Mouse (Mus musculus) adrenal gland, adult (tissue): ENCODE results near the gene Zfp462.
A peak's percentile ranks its signal among the peaks of the same experiment; 100 is the strongest.

ENCODE experiments used
- DNase-seq, 2 experiments: peaks; one replicate each; pipeline ENCODE4 v3.0.0; 2022 to 2023; ENCODE audit warnings: low spot score in 1 of 2; ENCODE audit not compliant: inconsistent age in 2 of 2

Gene Zfp462

GRCm38 (mm10) chr4:54950136-54950535 is 5.3 kb downstream of the Zfp462 start:
- peak in 1 of 2 experiments; percentile 63 for DNase-seq

GRCm38 (mm10) chr4:54950866-54951265 is 6.0 kb downstream of the Zfp462 start:
- DNase-seq = peak in 1 of 2 experiments; percentile 29

DNA sequence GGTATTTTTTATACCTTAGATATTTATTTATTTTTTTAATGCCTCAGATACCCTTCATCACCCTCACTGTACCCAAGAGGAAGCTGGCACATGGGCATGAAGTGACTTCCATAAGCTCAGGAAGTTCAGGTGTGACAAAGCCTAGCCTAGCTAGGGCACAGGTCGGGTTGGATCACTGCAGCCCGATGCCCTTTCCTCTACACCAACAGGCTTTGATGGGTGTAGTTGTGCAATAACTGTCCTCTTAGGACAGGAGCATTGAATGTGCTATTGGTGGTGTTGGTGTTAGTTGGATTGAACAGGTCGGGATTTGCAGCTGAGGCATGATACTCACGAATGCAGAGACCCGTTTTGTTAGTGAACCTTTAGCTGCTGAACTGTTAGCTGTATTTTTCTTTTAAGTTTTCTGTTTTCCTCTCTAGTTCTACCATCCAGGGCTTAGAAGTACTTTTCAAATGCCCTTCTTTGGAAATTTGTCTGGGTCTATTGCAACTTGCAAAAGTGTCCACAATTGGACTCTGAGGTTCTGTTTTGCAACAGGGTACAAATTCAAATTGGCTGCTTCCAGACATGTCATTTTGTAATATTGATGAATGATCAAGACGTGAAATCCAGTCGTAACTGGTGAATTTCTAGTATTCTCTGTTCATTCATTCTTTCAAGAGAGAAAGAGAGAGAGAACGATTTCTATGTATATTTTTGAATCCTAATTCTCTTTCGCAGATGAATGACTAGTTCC is 9.0 kb downstream of the Zfp462 start:
- DNase-seq = peak in 1 of 2 experiments; percentile 66

- peak in 1 of 2 experiments; percentile 70 for DNase-seq
Observed at GRCm38 (mm10) chr4:54954455-54954854, 9.6 kb downstream of the Zfp462 start.

DNA sequence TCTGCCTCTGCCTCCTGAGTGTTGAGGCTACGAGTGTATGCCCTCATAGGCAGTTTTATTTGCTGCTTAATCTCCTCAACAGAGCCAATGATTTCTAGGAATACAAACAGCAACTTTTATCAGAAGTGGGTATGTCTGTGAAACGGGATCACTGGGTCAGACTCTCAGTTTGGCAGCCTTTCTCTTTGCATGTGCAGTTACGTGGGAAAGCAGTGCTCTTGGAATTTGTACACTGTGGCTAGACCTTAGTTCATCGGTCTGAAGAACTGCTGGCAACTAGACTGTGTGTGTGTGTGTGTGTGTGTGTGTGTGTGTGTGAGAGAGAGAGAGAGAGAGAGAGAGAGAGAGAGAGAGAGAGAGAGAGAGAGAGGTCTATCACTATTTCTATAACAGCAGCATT is 15.9 kb downstream of the Zfp462 start:
- peak in 1 of 2 experiments; percentile 2 for DNase-seq

DNA sequence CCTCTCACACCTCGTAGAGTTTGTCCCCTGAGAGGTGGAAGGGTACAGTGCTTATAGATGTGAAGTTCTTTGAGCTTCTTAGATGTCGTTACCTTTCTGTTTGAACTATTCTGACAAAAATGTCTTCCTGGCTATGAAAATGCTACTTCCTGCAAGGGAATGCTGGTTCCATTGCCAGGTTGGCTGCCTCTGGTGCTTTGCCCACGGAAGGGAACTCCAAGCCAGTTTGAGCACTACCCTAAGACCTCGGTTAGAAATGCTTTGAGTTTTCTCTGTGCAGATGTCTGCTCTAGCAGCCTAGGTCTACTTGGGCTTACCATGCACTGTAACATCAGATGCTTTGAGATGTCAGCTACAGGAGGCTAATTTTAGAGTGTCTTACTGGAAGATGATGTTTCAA is 17.3 kb downstream of the Zfp462 start:
- DNase-seq = peak in 1 of 2 experiments; percentile 3

DNA sequence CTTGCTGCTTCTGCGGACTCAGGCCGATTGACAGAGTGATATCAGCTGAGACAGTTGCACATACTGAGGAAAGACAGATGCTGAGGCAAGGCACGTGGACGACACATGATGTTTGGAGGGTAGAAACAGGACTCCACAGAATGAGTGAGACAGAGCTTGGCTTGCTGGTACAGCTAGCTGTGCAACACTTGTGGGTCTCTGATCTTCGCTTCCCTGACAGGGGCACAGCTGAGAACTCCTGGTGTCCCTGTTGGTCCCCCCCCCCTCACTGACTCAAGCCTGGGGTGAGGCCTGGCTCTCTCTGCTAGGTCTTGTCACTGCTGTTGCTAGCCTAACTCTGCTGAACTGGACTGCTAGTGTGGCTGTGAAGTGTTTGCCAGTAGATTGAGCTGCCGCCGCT is 18.7 kb downstream of the Zfp462 start:
- peak in 1 of 2 experiments; percentile 26 for DNase-seq

DNA sequence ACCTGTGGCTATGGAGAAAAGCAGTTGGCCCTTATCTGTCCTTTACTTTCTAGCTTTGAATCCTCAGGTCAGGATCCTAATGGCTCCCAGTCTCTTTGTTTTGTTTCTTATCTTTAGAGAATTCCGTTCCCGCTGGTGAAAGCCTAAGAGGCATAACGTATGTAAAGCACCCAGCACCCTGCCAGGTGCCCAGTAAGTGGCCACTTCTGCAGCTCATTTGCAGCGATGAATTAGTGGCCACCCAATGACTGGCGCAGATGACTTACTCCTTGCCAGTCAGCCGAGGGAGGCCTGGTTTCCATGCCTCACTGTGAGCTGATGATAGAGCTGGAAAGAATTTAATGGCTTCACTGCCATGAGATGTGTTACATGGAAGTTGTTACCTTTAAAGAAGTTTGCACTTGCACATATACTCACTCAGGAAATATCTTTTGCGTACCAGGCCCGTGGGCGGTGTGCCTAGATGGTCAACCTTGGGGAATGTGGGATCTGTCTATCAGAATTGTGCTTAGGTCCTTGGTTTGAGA is 20.4 kb downstream of the Zfp462 start:
- peak; percentile 45 to 72 for DNase-seq

DNA sequence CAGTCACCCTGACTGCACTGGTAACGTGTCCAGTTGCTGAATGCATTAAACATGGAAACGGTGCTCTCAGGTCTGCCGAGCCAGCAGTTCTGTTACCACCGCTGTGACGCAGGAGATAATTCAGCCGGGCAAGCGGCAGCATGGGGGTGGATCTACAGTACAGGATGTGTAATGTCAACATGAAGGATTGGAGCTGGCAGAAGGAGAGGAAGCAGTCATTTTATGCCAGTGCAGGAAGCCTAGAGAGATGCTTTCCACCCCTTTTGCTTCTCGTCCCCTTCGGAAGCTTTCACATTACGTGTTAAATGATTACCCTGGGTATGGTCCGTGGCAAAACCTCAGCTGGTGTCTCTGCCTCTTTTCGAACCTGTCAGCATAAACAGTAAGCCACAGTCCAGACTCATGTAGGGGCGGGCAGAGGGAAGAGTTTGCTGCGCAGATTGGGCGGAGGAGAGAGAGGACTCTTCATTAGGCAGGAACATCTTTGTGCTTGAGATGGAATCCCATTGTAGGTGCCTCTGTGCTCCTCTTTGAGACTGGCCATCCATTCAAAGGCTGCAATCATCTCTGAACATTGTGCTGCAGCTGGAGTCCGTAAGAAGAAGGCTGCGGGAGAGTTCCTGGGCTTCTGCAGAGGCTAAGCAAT is 21.4 kb downstream of the Zfp462 start:
- DNase-seq = peak; percentile 86 to 94

DNA sequence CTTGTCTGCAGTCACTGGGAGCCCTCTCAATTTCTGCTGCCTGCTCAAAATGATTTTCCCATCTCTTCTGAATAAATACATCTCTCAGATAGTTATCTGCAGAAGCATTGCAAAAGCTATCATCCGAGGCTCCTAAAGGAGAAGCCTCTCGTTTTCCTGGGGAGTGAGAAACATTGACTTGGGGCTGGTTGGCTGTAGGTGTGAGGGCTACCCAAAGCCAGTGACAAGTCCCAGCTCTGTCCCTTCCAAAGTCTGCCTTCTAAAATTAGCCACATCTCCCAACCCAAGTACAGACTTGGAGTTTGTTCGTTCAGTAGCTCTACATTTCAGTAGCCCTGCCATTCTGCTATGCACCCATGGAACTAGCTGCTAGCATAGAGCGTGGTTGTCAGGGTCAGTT is 22.3 kb downstream of the Zfp462 start:
- peak in 1 of 2 experiments; percentile 63 for DNase-seq

- DNase-seq = peak; percentile 95 to 96
Observed at GRCm38 (mm10) chr4:54967721-54968120, 22.9 kb downstream of the Zfp462 start.

- DNase-seq = peak in 1 of 2 experiments; percentile 60
Observed at GRCm38 (mm10) chr4:54969671-54970295, 24.9 kb downstream of the Zfp462 start.

- DNase-seq = peak in 1 of 2 experiments; percentile 75
Observed at GRCm38 (mm10) chr4:54971386-54971785, 26.5 kb downstream of the Zfp462 start.

DNA sequence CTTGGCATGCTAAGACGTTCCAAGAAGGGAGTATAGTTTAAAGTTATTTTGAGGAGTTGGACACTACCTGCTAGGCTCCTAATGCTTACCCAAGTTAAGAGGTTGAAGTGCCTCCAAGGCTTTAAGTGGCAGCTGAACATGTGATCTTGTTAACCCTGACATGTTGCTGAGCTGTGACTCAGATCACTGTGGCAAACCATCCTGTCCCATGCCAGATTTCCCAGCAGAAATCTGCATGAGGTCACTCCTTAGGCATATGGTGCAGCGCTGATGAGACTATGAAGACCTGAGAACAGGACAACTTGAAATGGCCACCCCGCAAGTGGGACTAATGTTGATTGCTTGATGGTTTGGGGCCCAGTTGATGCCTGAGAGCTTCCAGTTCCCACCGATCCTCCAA is 27.2 kb downstream of the Zfp462 start:
- peak; percentile 55 to 84 for DNase-seq

GRCm38 (mm10) chr4:54972827-54973560 is 28.1 kb downstream of the Zfp462 start:
- peak; percentile 50 to 86 for DNase-seq

DNA sequence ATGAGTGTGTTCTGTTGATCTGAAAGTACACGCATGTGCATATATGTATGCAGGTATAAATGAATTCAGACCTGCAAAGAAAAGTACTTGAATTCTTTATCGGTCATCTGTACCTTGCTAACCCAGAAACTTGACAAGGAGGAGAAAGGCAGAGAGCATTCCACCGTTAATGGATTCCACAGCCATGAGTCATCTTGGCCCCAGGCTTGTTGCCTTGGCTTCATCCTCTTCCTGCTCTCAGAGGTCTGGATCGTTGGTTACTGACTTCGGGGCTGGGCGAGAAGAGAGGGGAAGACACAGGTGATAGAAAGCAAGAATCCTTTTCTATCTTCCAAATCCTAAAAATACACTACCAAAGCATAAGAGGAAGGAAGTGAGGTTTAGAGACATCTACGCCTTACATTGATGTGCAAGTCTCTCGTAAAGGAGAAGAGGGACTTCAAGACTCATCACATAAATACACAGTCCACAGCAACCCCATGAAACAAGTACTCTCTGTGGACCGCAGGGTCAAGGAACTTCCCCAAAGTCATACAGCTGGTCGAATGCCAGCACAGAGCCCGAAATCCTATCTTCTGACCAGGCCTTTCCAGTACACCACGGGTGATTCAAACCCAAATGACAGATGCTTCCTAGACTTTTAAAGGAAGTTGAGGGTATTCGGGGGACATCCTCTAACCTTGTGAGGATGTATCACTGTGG is 35.1 kb downstream of the Zfp462 start:
- DNase-seq = peak; percentile 78 to 91

GRCm38 (mm10) chr4:54984502-54984901 is 39.7 kb downstream of the Zfp462 start:
- DNase-seq = no peak

GRCm38 (mm10) chr4:54986671-54987070 is 41.8 kb downstream of the Zfp462 start:
- DNase-seq = no peak

DNA sequence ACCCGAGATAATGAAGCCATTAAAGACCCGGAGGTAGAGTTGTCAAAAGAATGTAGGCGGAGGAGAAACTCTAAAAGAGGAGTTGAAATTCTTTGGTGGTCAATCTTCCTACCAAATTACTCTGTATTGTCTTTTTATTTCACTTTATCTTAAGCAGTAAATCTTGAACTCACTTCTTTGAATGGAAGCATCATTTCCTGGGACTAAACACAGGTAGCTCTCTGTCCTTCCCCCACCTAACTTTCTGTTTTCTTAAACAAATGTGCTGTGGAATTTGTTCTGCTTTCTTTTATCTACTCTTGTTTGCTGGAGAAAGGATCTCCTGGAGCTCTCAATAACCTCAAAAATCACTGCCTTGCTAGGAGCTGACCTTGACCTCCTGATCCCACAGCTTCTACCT is 42.4 kb downstream of the Zfp462 start:
- no peak for DNase-seq

DNA sequence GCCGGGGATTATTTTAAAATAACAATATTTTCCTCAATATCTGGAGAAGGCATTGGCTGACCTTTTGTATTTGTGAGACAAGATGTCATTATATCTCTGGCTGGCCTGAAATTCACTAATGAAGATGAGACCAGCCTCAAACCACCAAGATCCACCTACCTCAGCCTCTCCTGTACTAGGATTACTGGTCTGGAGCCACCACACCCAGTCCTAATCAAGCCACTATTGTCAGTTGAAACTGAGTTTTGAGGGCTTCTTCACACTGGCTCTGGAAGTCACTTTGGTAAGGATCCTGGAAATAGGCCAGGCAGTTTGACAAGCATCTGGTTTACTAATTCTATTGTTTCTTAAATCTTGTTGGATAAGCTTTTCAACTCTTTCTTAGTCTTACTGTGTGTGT is 43.1 kb downstream of the Zfp462 start:
- DNase-seq = no peak
